Mouse (Mus musculus): ENCODE results near the gene Dync1h1. TPM values are rescaled to one million over a fixed set of nuclear protein-coding genes. Genes with fewer than 3 reads are reported as not detected.

Gene Dync1h1
- polyA plus RNA-seq, 1 experiment from 2014 or later, result 60.5 TPM

- H3K9me3 ChIP-seq (ENCODE audit: control insufficient read depth, low read length), result peaks cover 3% of the 10 kb centered on the region; the same call in 1 of the 2 replicates
- no peaks in the 10 kb centered on the region for H3K36me3 ChIP-seq (ENCODE audit: control insufficient read depth, insufficient read depth, low read length)
- H3K4me1 ChIP-seq (ENCODE audit: control insufficient read depth, insufficient read depth, low read length), result no peaks in the 10 kb centered on the region
- no peak for DNase-seq (ENCODE audit: low spot score)
- no peak overlapping the region for H3K9ac ChIP-seq (ENCODE audit: low read depth, low read length)
- no peak overlapping the region for H3K4me3 ChIP-seq (ENCODE audit: low read depth, low read length)
- no peaks in the 10 kb centered on the region for H3K27me3 ChIP-seq (replicated peaks; ENCODE audit: control insufficient read depth, insufficient read depth, low read length)
- no peak for ATAC-seq (ENCODE audit: low read depth)
- 95% methylated on average over 6 of the region's 6 CpGs for WGBS
- no peak overlapping the region for H3K4me2 ChIP-seq (ENCODE audit: low read depth, low read length)
- no peak overlapping the region for H3K27ac ChIP-seq (replicated peaks; ENCODE audit: low read depth, low read length)
Observed at GRCm38 (mm10) chr12:110714215-110714614, 113.0 kb downstream of the Dync1h1 start.

GRCm38 (mm10) chr12:110716004-110716403 lies 114.8 kb downstream of the Dync1h1 start:
- ATAC-seq (ENCODE audit: low read depth) (no peak), DNase-seq (ENCODE audit: low spot score) (no peak)
- H3K27ac ChIP-seq (replicated peaks; ENCODE audit: low read depth, low read length), result no peak overlapping the region
- no peak overlapping the region for H3K4me3 ChIP-seq (ENCODE audit: low read depth, low read length)
- H3K36me3 ChIP-seq (ENCODE audit: control insufficient read depth, insufficient read depth, low read length), result no peaks in the 10 kb centered on the region
- no peaks in the 10 kb centered on the region for H3K27me3 ChIP-seq (replicated peaks; ENCODE audit: control insufficient read depth, insufficient read depth, low read length)
- H3K9ac ChIP-seq (ENCODE audit: low read depth, low read length), result no peak overlapping the region
- WGBS, result 11% methylated on average over 5 of the region's 5 CpGs
- no peak overlapping the region for H3K4me2 ChIP-seq (ENCODE audit: low read depth, low read length)
- H3K4me1 ChIP-seq (ENCODE audit: control insufficient read depth, insufficient read depth, low read length), result no peaks in the 10 kb centered on the region
- H3K9me3 ChIP-seq (ENCODE audit: control insufficient read depth, low read length), result peaks cover 3% of the 10 kb centered on the region; the same call in 1 of the 2 replicates

Small RNA genes within 50 kb of the gene (microRNA-seq; reads per million reads assigned to microRNA genes)
- gene Gm27299 (ENCODE audit: borderline number of aligned reads), result not detected

Other genes starting within 250 kb of the Dync1h1 start
- 133 and 155 TPM in 2 replicates for gene Ppp2r5c, start 154.3 kb upstream of the Dync1h1 start, polyA plus RNA-seq (2014; fragmentation: Nextera tagmentation; extraction: Ambion mirVana)
- gene 1700001K19Rik, start 81.2 kb downstream of the Dync1h1 start, polyA plus RNA-seq (2014; fragmentation: Nextera tagmentation; extraction: Ambion mirVana), result not detected in 2 replicates
- gene Hsp90aa1, start 101.3 kb downstream of the Dync1h1 start, polyA plus RNA-seq (2014; fragmentation: Nextera tagmentation; extraction: Ambion mirVana), result 763 and 873 TPM in 2 replicates
- gene Wdr20, start 136.5 kb downstream of the Dync1h1 start, polyA plus RNA-seq (2014; fragmentation: Nextera tagmentation; extraction: Ambion mirVana), result 18.3 and 21.1 TPM in 2 replicates
- gene Mok, start 239.5 kb downstream of the Dync1h1 start, polyA plus RNA-seq (2014; fragmentation: Nextera tagmentation; extraction: Ambion mirVana), result 5.3 and 6.1 TPM in 2 replicates
- gene Zfp839, start 248.8 kb downstream of the Dync1h1 start, polyA plus RNA-seq (2014; fragmentation: Nextera tagmentation; extraction: Ambion mirVana), result 2.4 and 4.1 TPM in 2 replicates

Data from embryonic facial prominence, embryonic 14.5 days (tissue).